ENCODE assay signal across 8 mouse cellular contexts in the genomic region with DNA sequence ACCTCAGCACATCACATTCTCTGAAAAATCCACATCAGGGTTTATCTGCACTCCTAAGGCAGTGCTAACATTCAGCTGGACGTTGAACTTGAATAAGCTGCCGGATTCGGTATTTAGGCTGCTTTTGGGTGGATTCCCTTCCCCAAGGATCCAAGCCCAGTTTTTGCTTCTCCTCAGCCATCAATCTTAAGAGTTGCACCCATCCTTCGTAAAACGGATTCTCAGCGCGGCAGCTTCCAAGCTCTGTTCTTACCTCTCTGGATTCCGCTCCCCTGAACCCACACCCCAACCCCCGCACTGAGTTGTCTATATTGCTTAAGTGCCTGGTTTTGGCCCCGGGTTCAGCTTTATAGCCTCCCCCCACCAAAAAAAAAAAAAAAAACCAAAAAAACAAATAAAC. TPM values are rescaled to one million over a fixed set of nuclear protein-coding genes. Genes with fewer than 3 reads are reported as not detected.
DNase-seq lines count a peak whose midpoint lies in the region; ATAC-seq and TF ChIP-seq lines count a peak whose summit lies in the region.

No protein-coding gene starts in this region.

- no peak overlapping the region for H3K9ac ChIP-seq in heart, postnatal 0 days (replicated peaks; ENCODE audit: low read depth, low read length)
- peak overlapping the region; percentile 61 for H3K9ac ChIP-seq in embryonic facial prominence, embryonic 11.5 days (replicated peaks; ENCODE audit: low read length)
- H3K9ac ChIP-seq in kidney, embryonic 14.5 days (ENCODE audit: low read depth, low read length) = peak overlapping the region; percentile 25; the same call in 1 of the 2 replicates
- H3K9ac ChIP-seq in midbrain, embryonic 16.5 days (ENCODE audit: low read depth, low read length) = peak overlapping the region; percentile 63

- no peak for ATAC-seq in heart, postnatal 0 days (ENCODE audit: insufficient read depth, low read depth)
- ATAC-seq in embryonic facial prominence, embryonic 11.5 days (replicated peaks; ENCODE audit: insufficient number of reproducible peaks, low FRiP score, low TSS enrichment, low read depth) = no peak
- no peak for ATAC-seq in kidney, embryonic 14.5 days (ENCODE audit: low FRiP score, low TSS enrichment)
- ATAC-seq in midbrain, embryonic 16.5 days = no peak
- no peak for ATAC-seq in CD4-positive, CD25-positive, alpha-beta regulatory T cell, adult 4 months

- H3K27me3 ChIP-seq in heart, postnatal 0 days (ENCODE audit: control insufficient read depth, insufficient read depth, low read length) = peaks cover 21% of the 10 kb centered on the region
- no peaks in the 10 kb centered on the region; the same call in 1 of the 2 replicates for H3K27me3 ChIP-seq in embryonic facial prominence, embryonic 11.5 days (ENCODE audit: control insufficient read depth, insufficient read depth, low read length)
- peaks cover 6% of the 10 kb centered on the region; the same call in 1 of the 2 replicates for H3K27me3 ChIP-seq in kidney, embryonic 14.5 days (ENCODE audit: control insufficient read depth, insufficient read depth, low read length)
- H3K27me3 ChIP-seq in midbrain, embryonic 16.5 days (ENCODE audit: control insufficient read depth, insufficient read depth, low read depth, low read length) = 0 out of 2 replicates have a peak, but pooled peaks cover 4% of the 10 kb centered on the region

- peak overlapping the region; percentile 100 for H3K4me2 ChIP-seq in heart, postnatal 0 days (ENCODE audit: low read depth, low read length)
- H3K4me2 ChIP-seq in embryonic facial prominence, embryonic 11.5 days (ENCODE audit: low read depth, low read length) = peak overlapping the region; percentile 95
- peak overlapping the region; percentile 96 for H3K4me2 ChIP-seq in kidney, embryonic 14.5 days (replicated peaks; ENCODE audit: low read depth, low read length)
- peak overlapping the region; percentile 93 for H3K4me2 ChIP-seq in midbrain, embryonic 16.5 days (ENCODE audit: low read length)

- no peak for TF ChIP-seq EP300 in heart, postnatal 0 days (IDR thresholded peaks at IDR 0.05; ENCODE audit: low read depth)

- peak overlapping the region; percentile 89 for H3K4me3 ChIP-seq in heart, postnatal 0 days (ENCODE audit: low read depth, low read length)
- peak overlapping the region; percentile 99 for H3K4me3 ChIP-seq in embryonic facial prominence, embryonic 11.5 days (ENCODE audit: low read depth, low read length)
- peak overlapping the region; percentile 97 for H3K4me3 ChIP-seq in kidney, embryonic 14.5 days (ENCODE audit: low read length)
- peak overlapping the region; percentile 98 for H3K4me3 ChIP-seq in midbrain, embryonic 16.5 days (ENCODE audit: low read depth, low read length)

- intact Hi-C loops in heart, postnatal 25 days (cut with DNase I) = no loop called here
- intact Hi-C loops in gastrocnemius, postnatal 36 days (cut with DNase I) = loop anchor here (2.0 to 5.0 kb wide), 3 partner anchors 59 to 236 kb away; a partner anchor contains a TSS

- no peak for DNase-seq in heart, postnatal 0 days (ENCODE audit: low spot score)
- no peak for DNase-seq in heart, postnatal 25 days (ENCODE audit: low spot score)
- DNase-seq in MN1 (ENCODE audit: low spot score) = peak; percentile 84
- DNase-seq in embryonic facial prominence, embryonic 11.5 days (ENCODE audit: low spot score) = peak; percentile 60
- DNase-seq in gastrocnemius, postnatal 36 days = no peak

- WGBS in heart, postnatal 0 days = 22% methylated on average over 10 of the region's 10 CpGs
- WGBS in embryonic facial prominence, embryonic 11.5 days = 3% methylated on average over 10 of the region's 10 CpGs
- 3% methylated on average over 10 of the region's 10 CpGs for WGBS in kidney, embryonic 14.5 days
- 2% methylated on average over 10 of the region's 10 CpGs for whole genome bisulfite sequencing in midbrain, embryonic 16.5 days

- peaks cover 10% of the 10 kb centered on the region; the same call in 1 of the 2 replicates for H3K4me1 ChIP-seq in heart, postnatal 0 days (ENCODE audit: control insufficient read depth, insufficient read depth)
- H3K4me1 ChIP-seq in embryonic facial prominence, embryonic 11.5 days (ENCODE audit: control insufficient read depth, insufficient read depth, low read length) = peaks cover 10% of the 10 kb centered on the region
- peaks cover 23% of the 10 kb centered on the region for H3K4me1 ChIP-seq in kidney, embryonic 14.5 days (ENCODE audit: control insufficient read depth, insufficient read depth, low read length)
- H3K4me1 ChIP-seq in midbrain, embryonic 16.5 days (ENCODE audit: control insufficient read depth, insufficient read depth, low read length) = peaks cover 31% of the 10 kb centered on the region

- H3K27ac ChIP-seq in heart, postnatal 0 days (ENCODE audit: low read depth) = no peak overlapping the region
- H3K27ac ChIP-seq in embryonic facial prominence, embryonic 11.5 days (replicated peaks; ENCODE audit: low read depth, low read length) = peak overlapping the region; percentile 97; the same call in 1 of the 2 replicates
- peak overlapping the region; percentile 94; the same call in 1 of the 2 replicates for H3K27ac ChIP-seq in kidney, embryonic 14.5 days (ENCODE audit: low read depth, low read length)
- H3K27ac ChIP-seq in midbrain, embryonic 16.5 days (ENCODE audit: low read length) = peak overlapping the region; percentile 99

- no peak for TF ChIP-seq CTCF in heart, postnatal 0 days (IDR thresholded peaks at IDR 0.05; ENCODE audit: low read depth)

- no peaks in the 10 kb centered on the region for H3K36me3 ChIP-seq in heart, postnatal 0 days (replicated peaks; ENCODE audit: control insufficient read depth, insufficient read depth, low read length)
- H3K36me3 ChIP-seq in embryonic facial prominence, embryonic 11.5 days (replicated peaks; ENCODE audit: control insufficient read depth, insufficient read depth, low read depth, low read length) = no peaks in the 10 kb centered on the region
- no peaks in the 10 kb centered on the region for H3K36me3 ChIP-seq in kidney, embryonic 14.5 days (ENCODE audit: control insufficient read depth, insufficient read depth, low read length)
- H3K36me3 ChIP-seq in midbrain, embryonic 16.5 days (ENCODE audit: control insufficient read depth, insufficient read depth, low read length) = no peaks in the 10 kb centered on the region

- no peaks in the 10 kb centered on the region for H3K9me3 ChIP-seq in heart, postnatal 0 days (replicated peaks; ENCODE audit: control insufficient read depth, low read length)
- no peaks in the 10 kb centered on the region for H3K9me3 ChIP-seq in embryonic facial prominence, embryonic 11.5 days (replicated peaks; ENCODE audit: control insufficient read depth, low read length)
- H3K9me3 ChIP-seq in kidney, embryonic 14.5 days (ENCODE audit: control insufficient read depth, low read length) = no peaks in the 10 kb centered on the region
- H3K9me3 ChIP-seq in midbrain, embryonic 16.5 days (replicated peaks; ENCODE audit: control insufficient read depth, low read length, poor library complexity, severe bottlenecking) = no peaks in the 10 kb centered on the region

RNA-seq across cellular contexts. Expression of a gene that starts 1.4 kb away (rescaled TPM):
- total RNA-seq in heart, postnatal 0 days (2014; rRNA removed; ENCODE audit: low replicate concordance) = 28.7 and 58.4 TPM in 2 replicates
- polyA plus RNA-seq in heart, postnatal 0 days (2015; fragmentation: Nextera tagmentation; extraction: Ambion mirVana) = 3.8 and 4.4 TPM in 2 replicates
- 10 to 100 TPM; 12.7 to 17.8 TPM for total RNA-seq in heart, postnatal 25 days (2021)
- 18.3 and 20.5 TPM in 2 replicates for polyA plus RNA-seq in embryonic facial prominence, embryonic 11.5 days (2014; fragmentation: Nextera tagmentation; extraction: Ambion mirVana)
- 24.4 and 27.5 TPM in 2 replicates for polyA plus RNA-seq in kidney, embryonic 14.5 days (2014; fragmentation: Nextera tagmentation; extraction: Ambion mirVana)
- 54.8 and 59.8 TPM in 2 replicates for polyA plus RNA-seq in midbrain, embryonic 16.5 days (2015; fragmentation: Nextera tagmentation; extraction: Ambion mirVana)
- total RNA-seq in gastrocnemius, postnatal 36 days (2021) = 10 to 100 TPM; 20.8 to 26.0 TPM
- 10 to 100 TPM in 1 of 2 experiments, 1 to 10 TPM in 1; 8.9 to 11.5 TPM for polyA plus RNA-seq in CD4-positive, CD25-positive, alpha-beta regulatory T cell, adult 4 months (2017; shearing (Covaris generic))

RNA-seq across cellular contexts. Expression of a gene that starts 56.5 kb away (rescaled TPM):
- total RNA-seq in heart, postnatal 0 days (2014; rRNA removed; ENCODE audit: low replicate concordance) = 0.08 and 1.3 TPM in 2 replicates
- polyA plus RNA-seq in heart, postnatal 0 days (2015; fragmentation: Nextera tagmentation; extraction: Ambion mirVana) = 0.41 and 0.42 TPM in 2 replicates
- total RNA-seq in heart, postnatal 25 days (2021) = under 1 TPM; 0.61 to 0.70 TPM
- polyA plus RNA-seq in embryonic facial prominence, embryonic 11.5 days (2014; fragmentation: Nextera tagmentation; extraction: Ambion mirVana) = 0.66 and 0.72 TPM in 2 replicates
- polyA plus RNA-seq in kidney, embryonic 14.5 days (2014; fragmentation: Nextera tagmentation; extraction: Ambion mirVana) = 0.37 and 0.61 TPM in 2 replicates
- polyA plus RNA-seq in midbrain, embryonic 16.5 days (2015; fragmentation: Nextera tagmentation; extraction: Ambion mirVana) = 0.58 and 0.69 TPM in 2 replicates
- total RNA-seq in gastrocnemius, postnatal 36 days (2021) = under 1 TPM; 0.27 to 0.56 TPM
- polyA plus RNA-seq in CD4-positive, CD25-positive, alpha-beta regulatory T cell, adult 4 months (2017; shearing (Covaris generic)) = under 1 TPM; 0.20 to 0.92 TPM

RNA-seq across cellular contexts. Expression of a gene that starts 56.9 kb away (rescaled TPM):
- total RNA-seq in heart, postnatal 0 days (2014; rRNA removed; ENCODE audit: low replicate concordance) = 109 and 155 TPM in 2 replicates
- 19.2 and 21.5 TPM in 2 replicates for polyA plus RNA-seq in heart, postnatal 0 days (2015; fragmentation: Nextera tagmentation; extraction: Ambion mirVana)
- total RNA-seq in heart, postnatal 25 days (2021) = 1 to 10 TPM; 1.1 to 1.7 TPM
- 82.6 and 83.0 TPM in 2 replicates for polyA plus RNA-seq in embryonic facial prominence, embryonic 11.5 days (2014; fragmentation: Nextera tagmentation; extraction: Ambion mirVana)
- 68.2 and 71.4 TPM in 2 replicates for polyA plus RNA-seq in kidney, embryonic 14.5 days (2014; fragmentation: Nextera tagmentation; extraction: Ambion mirVana)
- 6.1 and 6.7 TPM in 2 replicates for polyA plus RNA-seq in midbrain, embryonic 16.5 days (2015; fragmentation: Nextera tagmentation; extraction: Ambion mirVana)
- under 1 TPM; 0.42 to 0.71 TPM for total RNA-seq in gastrocnemius, postnatal 36 days (2021)
- 10 to 100 TPM; 22.3 to 45.2 TPM for polyA plus RNA-seq in CD4-positive, CD25-positive, alpha-beta regulatory T cell, adult 4 months (2017; shearing (Covaris generic))

Comparison
In these comparisons a context has a peak if more than half of its experiments do, and no peak if none do; other contexts are left out.
1. DNase-seq: peak in MN1 (single experiment) and embryonic facial prominence, embryonic 11.5 days (single experiment); none in heart, postnatal 0 days (single experiment), heart, postnatal 25 days (single experiment) and gastrocnemius, postnatal 36 days (0 of 2).
2. Peak in every context shown above with its lines, with median percentiles within 50 percentile points of each other: H3K4me2 ChIP-seq and H3K4me3 ChIP-seq.